Mouse (Mus musculus): ENCODE results near the gene Wdfy4. TPM values are rescaled to one million over a fixed set of nuclear protein-coding genes. Genes with fewer than 3 reads are reported as not detected.

Gene Wdfy4
- 0.08 and 0.14 TPM in 2 replicates for polyA plus RNA-seq (2015; fragmentation: Nextera tagmentation; extraction: Ambion mirVana)

GRCm38 (mm10) chr14:33185068-33185800 lies at the start of gene Wdfy4:
Wdfy4 (minus strand) TSS chr14:33185508.

GRCm38 (mm10) chr14:33213823-33214766 lies 28.8 kb upstream of the Wdfy4 start, which contains the start of gene Arhgap22:
Arhgap22 (plus strand) TSS chr14:33214026.

DNA sequence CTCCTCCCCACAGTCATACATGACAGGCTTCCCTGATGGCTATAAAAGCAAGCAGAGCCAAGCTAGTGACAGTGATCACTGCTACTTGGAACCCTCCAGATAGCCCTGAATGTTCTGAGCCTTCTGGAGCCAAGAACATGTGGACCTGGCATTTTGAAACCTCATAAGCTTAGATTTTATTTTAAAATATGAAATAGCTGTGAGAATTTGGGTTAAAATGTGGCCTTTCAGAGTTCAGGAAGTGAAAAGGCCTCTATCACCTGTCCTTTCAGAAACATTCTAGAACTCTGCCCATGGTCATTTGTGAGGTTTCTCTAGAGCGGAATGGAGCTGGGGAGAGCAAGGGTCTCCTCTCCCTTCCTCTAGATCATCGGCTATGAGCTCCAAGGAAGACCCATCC lies 194.2 kb downstream of the Wdfy4 start, which contains the start of gene Lrrc18:
TSS of gene Lrrc18 (plus strand) at position 301 of the 400 bp plus-strand sequence.

Other genes with a start within 250 kb of the Wdfy4 start
- gene Lrrc18, start 194.1 kb downstream of the Wdfy4 start, polyA plus RNA-seq (2015; fragmentation: Nextera tagmentation; extraction: Ambion mirVana), result 0.60 and 0.72 TPM in 2 replicates
- 4.2 TPM in 2 replicates for gene Arhgap22, start 28.5 kb upstream of the Wdfy4 start, polyA plus RNA-seq (2015; fragmentation: Nextera tagmentation; extraction: Ambion mirVana)